Mouse (Mus musculus) thymus, adult 2 months (tissue): ENCODE data around the gene Dhcr24. TPM values are rescaled to one million over a fixed set of nuclear protein-coding genes. Genes with fewer than 3 reads are reported as not detected.

Experiments
- DNase-seq: peaks from one replicate; pipeline ENCODE4 v3.0.0; 2021
- H3K27ac ChIP-seq: fragments of 200-500 bp; 2 replicates; pipeline ENCODE4 v1.5.1; 2012; ENCODE audit warnings: low read length, control low read depth; ENCODE audit not compliant: control insufficient read depth, insufficient read depth
- H3K27me3 ChIP-seq: fragments of 200-500 bp; 2 replicates; pipeline ENCODE4 v1.6.1; 2012; ENCODE audit warnings: mild to moderate bottlenecking, low read length, moderate library complexity, mixed read lengths; ENCODE audit not compliant: control insufficient read depth, insufficient read depth
- H3K36me3 ChIP-seq: fragments of 200-500 bp; 2 replicates; pipeline ENCODE4 v1.6.1; 2012; ENCODE audit warnings: mild to moderate bottlenecking, low read length, moderate library complexity; ENCODE audit not compliant: control insufficient read depth, insufficient read depth
- H3K4me1 ChIP-seq: fragments of 200-500 bp; replicated peaks from 2 replicates; pipeline ENCODE4 v1.6.1; 2012; ENCODE audit warnings: low read length; ENCODE audit not compliant: control insufficient read depth, insufficient read depth
- H3K4me3 ChIP-seq: fragments of 200-500 bp; 2 replicates; pipeline ENCODE4 v1.5.1; 2012; ENCODE audit warnings: mild to moderate bottlenecking, low read length, control low read depth, moderate library complexity; ENCODE audit not compliant: control insufficient read depth, insufficient read depth
- CTCF ChIP-seq: fragments of 200-500 bp; IDR thresholded peaks from 2 replicates; pipeline ENCODE4 v1.5.1; 2012; ENCODE audit warnings: mild to moderate bottlenecking, control low read depth, low read length, moderate library complexity, borderline replicate concordance; ENCODE audit not compliant: control insufficient read depth, poor library complexity, insufficient read depth; ENCODE audit errors: extremely low read depth
- POLR2A ChIP-seq: fragments of 200-500 bp; IDR thresholded peaks from 2 replicates; pipeline ENCODE4 v1.6.1; 2012; ENCODE audit warnings: mild to moderate bottlenecking, low read length, control low read depth, moderate library complexity; ENCODE audit not compliant: control insufficient read depth, poor library complexity, insufficient read depth; ENCODE audit errors: extremely low read depth
- WGBS: fragments of 180-500 bp; shearing (Covaris S2); methylation state at CpG from one replicate; pipeline ENCODE4 v1.1.7; 2018; 5-methylcytosine and 5-hydroxymethylcytosine counted together
- polyA plus RNA-seq: library from polyadenylated mRNA; depleted of rRNA; stranded (reverse); fragments of >200 nt; gene quantifications from 2 replicates; pipeline ENCODE4 v1.2.3, GENCODE M21; 2012

Gene Dhcr24
- polyA plus RNA-seq, 1 experiment, result 80.0 TPM

- Histone ChIP-seq H3K4me1 (peaks cover 38% of the 10 kb centered on the region), H3K4me3 (no peak overlapping the region), H3K36me3 (no peaks in the 10 kb centered on the region), H3K27me3 (no peaks in the 10 kb centered on the region), H3K27ac (peak overlapping the region; percentile 64)
- TF ChIP-seq POLR2A (no peak), CTCF (peak; percentile 89)
- DNase-seq, result peak; percentile 90
- WGBS, result 32% methylated on average over 7 of the region's 7 CpGs
Observed at GRCm38 (mm10) chr4:106614180-106614797, 53.5 kb downstream of the Dhcr24 start.

GRCm38 (mm10) chr4:106614881-106615280 is 54.0 kb downstream of the Dhcr24 start:
- Histone ChIP-seq H3K4me3 (no peak overlapping the region), H3K27ac (peak overlapping the region; percentile 40), H3K27me3 (no peaks in the 10 kb centered on the region), H3K36me3 (no peaks in the 10 kb centered on the region), H3K4me1 (peaks cover 36% of the 10 kb centered on the region)
- 9% methylated on average over 9 of the region's 9 CpGs for WGBS
- DNase-seq, result peak; percentile 53
- TF ChIP-seq POLR2A, result no peak
- TF ChIP-seq CTCF, result no peak

- H3K27ac ChIP-seq, result peak overlapping the region; percentile 1; the same call in 1 of the 2 replicates
- H3K27me3 ChIP-seq, result no peaks in the 10 kb centered on the region
- peaks cover 36% of the 10 kb centered on the region for H3K4me1 ChIP-seq
- H3K36me3 ChIP-seq, result no peaks in the 10 kb centered on the region
- no peak overlapping the region for H3K4me3 ChIP-seq
- DNase-seq, result peak; percentile 14
- WGBS, result 62% methylated on average over 12 of the region's 12 CpGs
- TF ChIP-seq POLR2A, result no peak
- TF ChIP-seq CTCF, result no peak
Observed at GRCm38 (mm10) chr4:106615637-106616036, 54.8 kb downstream of the Dhcr24 start.

- DNase-seq, result peak; percentile 19
- TF ChIP-seq CTCF (no peak), POLR2A (no peak)
- Histone ChIP-seq H3K4me1 (peaks cover 36% of the 10 kb centered on the region), H3K27me3 (no peaks in the 10 kb centered on the region), H3K36me3 (no peaks in the 10 kb centered on the region), H3K27ac (no peak within 1 kb of the TSS), H3K4me3 (no peak within 1 kb of the TSS)
- WGBS, result 1% methylated on average over 19 of the region's 19 CpGs
Observed at GRCm38 (mm10) chr4:106617056-106617455, 56.2 kb downstream of the Dhcr24 start, which contains the start of gene Lexm. Gene Lexm, minus strand, starts transcription at chr4:106617241.

- DNase-seq, result no peak
- Histone ChIP-seq H3K27me3 (peaks cover 3% of the 10 kb centered on the region; the same call in 1 of the 2 replicates), H3K4me1 (peaks cover 27% of the 10 kb centered on the region), H3K36me3 (no peaks in the 10 kb centered on the region), H3K4me3 (no peak overlapping the region), H3K27ac (no peak overlapping the region)
- 90% methylated on average over 4 of the region's 4 CpGs for WGBS
- no peak for TF ChIP-seq CTCF
- TF ChIP-seq POLR2A, result no peak
Observed at GRCm38 (mm10) chr4:106618898-106619297, 58.1 kb downstream of the Dhcr24 start.

GRCm38 (mm10) chr4:106621428-106621827 is 60.6 kb downstream of the Dhcr24 start:
- peaks cover 3% of the 10 kb centered on the region; the same call in 1 of the 2 replicates for H3K27me3 ChIP-seq
- 78% methylated on average over 3 of the region's 3 CpGs for WGBS
- TF ChIP-seq POLR2A (no peak), CTCF (no peak)
- no peak for DNase-seq
- H3K4me3 ChIP-seq, result no peak overlapping the region
- no peak overlapping the region for H3K27ac ChIP-seq
- no peaks in the 10 kb centered on the region for H3K36me3 ChIP-seq
- peaks cover 6% of the 10 kb centered on the region for H3K4me1 ChIP-seq

- no peak for DNase-seq
- H3K4me3 ChIP-seq, result no peak within 1 kb of the TSS
- TF ChIP-seq CTCF (no peak), POLR2A (no peak)
- H3K36me3 ChIP-seq, result no peaks in the 10 kb centered on the region
- H3K4me1 ChIP-seq, result peaks cover 3% of the 10 kb centered on the region
- H3K27me3 ChIP-seq, result peaks cover 3% of the 10 kb centered on the region; the same call in 1 of the 2 replicates
- WGBS, result 23% methylated on average over 16 of the region's 16 CpGs
- H3K27ac ChIP-seq, result no peak within 1 kb of the TSS
Observed at GRCm38 (mm10) chr4:106622030-106622493, 61.2 kb downstream of the Dhcr24 start, which contains the start of gene Ttc22. Gene Ttc22, plus strand, starts transcription at chr4:106622432.
